Mouse (Mus musculus) T-helper 17 cell (primary cell): Measurements from ENCODE around the gene Il4ra.

Experiments
- in situ Hi-C, 2 experiments: fragments of 300-600 bp; cut with MboI, MseI; formaldehyde crosslinking; loops; 1 replicate in 1 of 2; 2 replicates in 1 of 2; pipeline ENCODE4 v1.15.1; 2025; ENCODE audit warnings: high pct_unique_total_duplicates in 2 of 2

Gene Il4ra

DNA sequence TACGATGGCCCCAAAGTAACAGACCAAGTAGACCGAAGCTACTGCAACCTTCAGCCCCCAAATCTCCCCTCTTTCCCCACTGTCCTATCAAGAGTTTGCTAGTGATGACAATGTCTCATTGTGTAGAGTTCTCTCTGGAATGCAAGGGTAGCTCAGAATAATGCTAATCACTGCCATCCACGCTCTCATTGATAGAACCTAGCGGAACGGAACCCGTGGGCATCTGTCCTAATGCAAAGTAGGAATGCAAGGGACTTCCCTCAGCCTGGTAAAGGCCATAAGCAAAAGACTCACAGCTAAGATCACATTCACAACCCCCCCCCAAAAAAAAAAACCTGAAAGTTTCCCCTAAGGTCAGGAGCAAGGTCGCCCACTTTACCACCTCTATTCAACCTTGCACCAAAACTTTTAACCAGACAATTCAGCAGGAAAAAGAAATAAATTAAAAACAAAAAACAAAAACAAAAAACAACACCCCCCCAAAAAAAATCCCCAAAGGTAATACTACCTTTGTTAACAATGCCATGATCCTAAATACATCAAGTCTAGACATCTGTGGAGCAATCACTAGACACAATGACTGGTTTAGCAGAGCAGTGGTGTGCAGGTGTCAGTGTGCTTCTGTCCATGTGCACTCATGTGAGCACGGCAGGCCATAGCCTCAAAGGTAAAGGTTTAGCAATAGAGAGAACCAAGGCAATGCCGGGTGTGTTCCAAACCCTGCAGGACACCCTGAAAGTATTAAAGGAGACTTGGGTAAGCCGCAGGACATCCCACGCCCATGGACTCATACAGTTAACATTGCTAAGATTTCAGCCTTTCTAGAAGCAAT is 45.8 kb downstream of the Il4ra start:
- in situ Hi-C loops, result no loop called here

DNA sequence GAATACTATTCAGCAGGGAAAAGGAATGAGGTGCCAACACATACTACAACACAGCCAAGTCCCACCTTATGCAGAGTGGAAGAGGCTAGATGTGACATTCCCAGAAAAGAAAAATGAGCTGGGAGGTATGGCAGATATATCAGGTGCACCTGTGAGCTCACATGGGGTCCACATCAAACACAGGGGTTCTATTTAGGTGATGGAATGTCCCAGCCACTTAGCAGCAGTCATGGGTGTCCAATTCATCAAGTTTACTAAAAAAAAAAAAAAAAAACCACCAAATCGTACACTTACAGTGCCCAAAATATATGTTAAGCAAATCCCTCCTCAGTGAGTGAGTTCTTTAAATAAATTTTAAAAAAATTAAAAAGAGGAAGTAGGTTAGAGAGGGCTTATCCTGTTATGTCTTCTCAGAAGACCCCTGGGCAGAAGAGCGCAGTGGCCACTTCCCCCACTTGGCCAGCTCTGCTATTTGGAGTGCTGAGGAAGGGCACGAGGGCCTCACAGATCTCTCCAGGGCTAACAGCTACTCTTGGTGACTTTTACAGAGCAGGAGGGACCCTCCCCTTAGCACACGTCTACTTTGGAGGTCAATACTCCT is 47.6 kb downstream of the Il4ra start:
- in situ Hi-C loops, result no loop called here

DNA sequence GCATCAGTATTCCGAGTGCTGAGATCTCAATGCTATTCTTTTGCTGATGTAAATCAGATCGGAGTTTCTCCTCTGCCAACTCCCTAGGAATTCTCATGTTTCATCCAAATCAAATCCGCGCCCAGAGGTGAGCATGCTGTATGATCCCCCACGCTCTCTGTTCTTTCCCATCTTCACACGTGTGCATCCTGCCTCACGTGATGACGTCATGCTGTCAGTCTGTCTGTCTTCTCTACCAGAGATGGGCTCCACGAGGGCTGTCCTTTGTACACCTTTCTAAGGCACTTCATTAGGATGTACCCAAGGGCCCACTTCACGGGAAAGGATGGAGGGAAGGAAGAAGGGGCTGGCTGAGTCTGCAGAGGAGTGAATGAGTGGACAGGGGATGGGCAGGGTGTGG is 48.2 kb downstream of the Il4ra start:
- in situ Hi-C loops, result loop anchor here (5.0 to 10.0 kb wide), 2 partner anchors 48 to 1425 kb away; partner anchors contain the start of genes Gm42742 (in 1 of the 2), Il4ra (in 1 of the 2), Maz (in 1 of the 2) and Prrt2 (in 1 of the 2)

DNA sequence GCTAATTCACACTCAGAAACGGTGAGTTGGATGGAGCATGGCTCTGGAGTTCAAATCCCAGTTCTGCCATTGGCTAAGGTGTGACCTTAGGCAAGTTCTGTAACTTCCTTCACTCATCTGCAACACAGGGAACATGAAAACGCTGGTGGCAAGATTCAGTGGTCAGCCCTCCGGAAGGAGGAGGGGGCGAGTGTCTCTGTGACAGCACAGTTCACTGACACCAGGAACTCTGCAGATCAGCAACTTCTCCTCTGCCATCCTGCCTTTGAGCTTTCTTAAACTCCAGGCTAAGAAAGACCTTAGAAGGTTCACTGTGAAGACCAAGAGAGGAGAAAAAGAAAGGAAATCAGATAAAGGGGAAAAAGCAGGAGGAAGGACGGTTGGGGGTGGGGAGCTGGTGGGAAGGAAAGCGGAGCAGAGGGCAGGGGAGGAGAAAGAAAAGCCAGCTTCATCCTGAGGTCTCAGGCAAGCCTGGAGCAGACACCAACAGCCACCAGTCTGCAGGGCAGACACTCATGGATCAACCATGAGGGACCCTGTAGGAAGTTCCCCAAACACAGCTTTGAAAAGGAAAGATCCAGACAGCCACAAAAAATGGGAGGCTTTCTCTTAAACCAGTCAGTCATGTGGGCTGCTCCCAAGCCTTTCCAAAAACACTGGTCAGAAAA is 48.8 kb downstream of the Il4ra start:
- in situ Hi-C loops, result loop anchor here (5.0 to 10.0 kb wide), 2 partner anchors 48 to 1424 kb away; partner anchors contain the start of genes Gm42742 (in 1 of the 2), Il4ra (in 1 of the 2), Maz (in 1 of the 2) and Prrt2 (in 1 of the 2)

DNA sequence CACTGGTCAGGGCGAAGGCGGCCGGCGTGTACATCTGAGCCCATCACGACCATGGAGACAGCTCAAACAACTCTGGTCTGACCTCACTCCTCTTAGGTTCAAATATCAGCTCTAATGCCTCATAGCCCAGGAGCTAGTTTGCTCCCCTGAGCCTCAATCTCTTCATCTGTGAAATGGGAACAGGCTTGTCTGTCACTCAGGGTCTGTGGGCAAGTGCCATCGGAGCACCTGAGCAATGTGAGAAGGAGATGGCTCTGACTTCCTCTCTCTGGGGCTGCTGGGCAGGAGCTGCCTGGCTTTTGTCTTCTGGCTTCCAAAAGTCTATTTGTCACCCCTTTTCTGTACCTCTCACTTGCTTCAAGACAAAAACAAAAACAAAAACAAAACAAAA is 49.4 kb downstream of the Il4ra start:
- in situ Hi-C loops, result loop anchor here (5.0 to 10.0 kb wide), 2 partner anchors 49 to 1424 kb away; partner anchors contain the start of genes Gm42742 (in 1 of the 2), Il4ra (in 1 of the 2), Maz (in 1 of the 2) and Prrt2 (in 1 of the 2)

DNA sequence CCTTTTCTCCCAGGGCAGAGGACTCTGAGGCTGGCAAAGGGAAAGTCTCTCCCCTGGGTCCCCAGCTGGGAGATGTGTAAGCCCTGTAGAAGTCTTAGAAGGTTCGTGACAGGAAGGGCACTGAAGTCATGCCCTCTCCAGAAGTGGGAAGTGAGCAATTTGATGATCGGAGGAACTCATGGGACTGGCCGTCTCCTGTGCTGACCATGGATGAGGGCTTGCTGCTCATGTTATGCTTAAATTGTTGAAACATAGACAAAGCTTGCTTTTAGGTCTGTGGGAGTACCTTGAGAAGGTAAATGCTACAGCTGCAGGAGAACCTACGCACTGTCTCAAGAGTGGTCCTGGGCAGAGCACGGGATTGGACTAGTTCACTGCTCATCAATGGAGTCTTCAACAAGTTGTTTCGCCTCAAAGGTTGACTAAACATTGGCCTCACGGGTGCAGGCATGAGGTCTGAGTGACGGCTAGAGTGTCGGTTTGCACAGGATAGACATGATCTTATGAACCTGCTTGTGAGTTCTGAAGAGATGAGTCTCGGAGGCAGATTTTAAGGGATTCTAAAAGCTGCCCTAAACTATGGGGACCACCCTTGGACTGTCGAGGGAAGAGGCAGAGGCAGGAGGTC is 50.0 kb downstream of the Il4ra start:
- in situ Hi-C loops, result loop anchor here (5.0 to 10.0 kb wide), 2 partner anchors 50 to 1423 kb away; partner anchors contain the start of genes Gm42742 (in 1 of the 2), Il4ra (in 1 of the 2), Maz (in 1 of the 2) and Prrt2 (in 1 of the 2)

DNA sequence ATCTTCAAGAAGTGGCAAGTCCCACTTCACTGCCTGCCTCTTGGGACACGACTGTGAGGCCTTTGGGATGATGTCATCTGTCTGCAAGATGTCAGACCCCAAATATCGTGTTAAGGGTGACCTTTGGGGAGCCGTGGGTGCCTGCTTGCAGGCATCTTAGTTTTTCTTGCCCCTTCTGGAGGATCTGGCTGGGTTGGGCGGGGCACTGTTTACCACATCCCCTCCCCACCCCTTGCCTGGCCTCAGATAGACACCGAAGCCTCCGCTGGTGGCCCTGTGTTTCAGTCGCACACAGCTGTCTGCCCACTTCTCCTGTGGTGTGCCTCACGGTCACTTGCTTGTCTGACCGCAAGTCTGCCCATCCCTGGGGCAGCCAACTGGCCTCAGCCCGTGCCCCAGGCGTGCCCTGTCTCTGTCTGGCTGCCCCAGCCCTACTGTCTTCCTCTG is 51.3 kb downstream of the Il4ra start, which contains the start of gene Il21r:
Il21r (plus strand) TSS at position 245 of the 447 bp plus-strand sequence.
- in situ Hi-C loops, result loop anchor here (5.0 to 10.0 kb wide), 2 partner anchors 51 to 1422 kb away; partner anchors contain the start of genes Gm42742 (in 1 of the 2), Il4ra (in 1 of the 2), Maz (in 1 of the 2) and Prrt2 (in 1 of the 2)

DNA sequence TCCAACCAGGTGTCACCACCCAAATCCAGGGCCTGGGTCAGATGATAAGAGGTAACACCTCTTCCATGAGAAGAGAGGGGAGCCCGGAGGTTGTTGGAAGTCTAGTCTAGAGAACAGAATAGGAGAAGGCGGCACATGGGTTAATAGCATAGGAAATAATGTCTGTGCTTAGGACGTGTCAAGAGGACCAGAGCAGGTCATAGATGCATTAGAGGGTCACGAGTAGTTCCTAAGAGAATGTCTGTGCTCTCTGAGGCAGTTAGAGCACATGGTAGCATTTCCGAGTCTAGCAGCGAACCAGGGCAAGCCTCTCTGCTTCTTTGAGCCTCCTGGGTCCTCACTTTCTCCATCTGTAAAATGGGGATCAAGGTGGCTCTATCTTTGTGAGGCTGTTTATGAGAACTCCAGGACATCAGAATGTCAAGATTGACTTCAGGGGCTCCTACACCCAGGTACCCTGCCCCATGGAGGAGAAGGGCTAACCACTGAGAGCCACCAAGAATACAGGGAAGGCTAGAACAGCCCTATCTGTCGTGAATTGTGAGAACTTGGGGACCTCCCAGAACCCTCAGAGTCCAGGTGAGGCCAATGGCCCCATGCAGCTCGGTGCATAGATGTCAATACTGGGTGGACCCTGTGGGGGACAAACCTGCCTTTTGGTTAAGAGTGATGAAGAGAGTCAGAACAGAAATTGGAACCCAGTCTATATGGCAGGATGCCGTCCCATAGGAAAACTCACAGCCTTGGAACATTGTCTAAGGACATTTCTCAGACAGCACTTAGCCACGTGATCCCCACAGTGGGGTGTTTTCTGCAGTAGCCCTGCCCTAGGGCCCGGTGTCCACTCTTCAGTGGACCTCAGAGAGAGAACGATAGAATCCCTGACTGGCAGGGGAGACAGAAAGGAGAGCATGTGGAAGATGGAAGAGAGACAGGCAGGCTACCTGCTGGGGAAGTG is 52.7 kb downstream of the Il4ra start:
- in situ Hi-C loops, result loop anchor here (5.0 to 10.0 kb wide), 3 partner anchors 38 to 1420 kb away; partner anchors contain the start of genes Gm42742 (in 1 of the 2), Il4ra (in 1 of the 2), Maz (in 1 of the 2) and Prrt2 (in 1 of the 2)

DNA sequence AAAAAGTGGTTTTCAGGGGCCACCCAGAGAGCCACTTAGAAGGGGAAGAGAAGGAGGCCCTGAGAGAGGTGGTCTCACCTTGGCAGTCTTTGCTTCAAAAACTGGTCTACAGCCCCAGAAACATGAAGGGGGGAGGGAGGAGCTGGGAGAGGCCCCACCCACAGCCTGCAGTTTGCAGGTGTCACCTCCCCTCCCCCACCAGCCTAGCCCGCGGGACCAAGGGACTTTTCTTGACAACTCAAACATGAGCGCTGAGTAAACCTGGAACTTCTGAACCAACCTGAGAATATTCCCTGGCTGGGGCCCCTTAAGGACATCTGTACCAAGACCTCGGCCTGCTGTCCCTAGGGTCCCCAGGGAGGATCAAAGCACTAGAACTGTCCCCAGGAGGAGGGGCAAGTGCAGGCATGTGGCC is 53.8 kb downstream of the Il4ra start:
- in situ Hi-C loops, result loop anchor here (5.0 to 10.0 kb wide), 2 partner anchors 37 to 1419 kb away; partner anchors contain the start of genes Gm42742 (in 1 of the 2), Maz (in 1 of the 2) and Prrt2 (in 1 of the 2)

DNA sequence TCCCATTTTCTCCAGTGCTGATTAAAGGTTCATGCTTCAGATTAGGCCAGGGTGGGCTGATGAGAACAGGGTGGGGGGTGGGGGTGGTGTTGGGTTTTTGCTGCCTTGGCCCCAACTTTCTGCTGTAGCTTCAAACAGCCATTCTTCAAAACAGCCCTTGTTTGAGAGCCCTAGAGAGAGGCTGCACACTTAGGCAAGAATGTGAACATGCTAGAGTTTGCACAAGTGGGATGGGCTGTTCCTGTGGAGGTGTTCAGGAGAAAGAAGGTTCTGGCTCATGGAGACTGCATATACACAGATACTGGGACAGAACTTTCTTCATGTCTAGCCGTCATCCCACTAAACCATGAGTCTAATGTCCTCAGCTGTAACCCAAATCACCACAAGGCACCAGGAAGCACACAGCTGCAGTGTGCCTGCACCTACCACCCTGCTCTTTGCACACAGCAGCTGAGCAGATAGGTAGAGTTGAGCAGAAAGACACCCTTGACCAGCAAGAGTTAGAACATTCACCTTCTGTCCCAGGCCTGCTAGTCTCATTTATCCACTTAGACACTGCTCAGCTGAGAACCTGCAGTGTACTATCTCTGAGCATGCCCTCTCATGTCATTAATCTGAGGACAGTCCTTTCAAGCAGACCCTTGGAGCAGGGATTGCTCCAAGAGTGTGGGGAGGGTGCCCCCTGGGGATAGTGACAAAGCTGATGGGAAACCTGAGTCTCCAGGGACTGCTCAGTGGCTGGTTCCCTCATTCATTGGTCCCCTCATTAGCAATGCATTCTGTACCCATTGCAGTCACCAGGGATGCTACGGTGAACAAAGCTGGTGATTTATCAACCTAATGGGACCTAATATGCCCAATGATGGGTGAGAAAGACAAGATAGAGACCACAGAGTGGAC is 54.6 kb downstream of the Il4ra start:
- in situ Hi-C loops, result loop anchor here (5.0 to 10.0 kb wide), 2 partner anchors 36 to 1418 kb away; partner anchors contain the start of genes Gm42742 (in 1 of the 2), Maz (in 1 of the 2) and Prrt2 (in 1 of the 2)

DNA sequence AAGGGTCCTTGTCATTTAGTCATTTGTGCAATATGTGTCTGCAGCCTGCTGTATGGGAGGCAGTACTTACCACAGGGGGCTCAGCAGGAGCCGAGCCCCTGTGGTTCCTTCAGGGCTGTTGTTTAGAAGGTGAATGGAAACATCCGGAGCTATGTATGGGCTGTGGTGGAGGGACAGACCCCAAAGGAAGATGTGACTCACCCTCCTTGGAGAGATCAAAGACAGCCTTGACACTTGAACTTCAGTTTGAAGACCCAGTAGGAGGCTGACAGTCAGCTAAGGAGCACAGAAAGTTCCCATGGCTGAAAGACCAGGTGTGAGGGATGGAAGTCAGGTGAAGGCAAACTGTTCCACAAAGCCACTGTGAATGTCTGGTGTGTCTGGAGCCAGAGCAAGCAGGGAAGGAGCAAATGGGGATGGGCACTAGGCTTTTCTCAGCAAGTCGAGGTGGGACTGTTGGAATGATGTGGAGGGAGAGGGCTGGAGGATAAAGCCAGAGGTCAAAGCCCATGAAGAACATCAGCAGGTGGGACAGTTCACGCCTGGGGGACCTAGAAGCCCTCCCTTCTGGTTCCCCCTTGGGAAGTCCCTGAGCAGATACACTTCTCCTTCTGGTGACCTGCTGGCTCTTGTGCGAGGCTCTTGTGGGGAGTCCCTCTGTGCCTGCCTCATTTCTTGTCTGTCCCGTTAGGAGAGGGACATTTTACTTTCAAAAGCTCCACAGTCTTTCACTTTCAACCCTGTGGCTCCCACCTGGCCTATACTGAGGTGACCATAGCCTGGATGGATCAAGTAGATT is 55.7 kb downstream of the Il4ra start:
- in situ Hi-C loops, result loop anchor here (5.0 to 10.0 kb wide), 2 partner anchors 35 to 1417 kb away; partner anchors contain the start of genes Gm42742 (in 1 of the 2), Maz (in 1 of the 2) and Prrt2 (in 1 of the 2)

DNA sequence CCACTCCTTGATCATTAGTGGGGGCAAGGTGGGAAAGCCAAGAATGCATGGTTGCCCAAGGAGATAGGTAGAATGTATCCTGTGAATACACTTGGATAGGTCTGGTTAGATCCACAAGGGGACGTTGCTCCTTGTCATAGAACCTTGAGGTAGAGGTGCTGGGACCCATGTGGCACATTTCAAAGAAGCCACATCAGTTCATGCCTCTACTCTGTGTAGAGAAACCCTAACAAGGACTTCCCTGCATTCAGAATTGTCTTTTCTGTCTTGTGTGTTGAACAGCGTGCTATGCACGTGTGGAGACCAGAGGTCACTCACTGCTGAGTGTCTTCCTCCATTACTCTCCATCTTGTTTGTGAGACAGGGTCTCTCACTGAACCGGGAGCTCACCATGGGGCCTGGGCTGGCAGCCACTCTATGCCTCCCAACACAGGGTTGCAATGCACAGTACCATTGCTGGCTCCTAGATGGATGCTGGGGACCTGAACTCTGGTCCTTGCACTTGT is 56.3 kb downstream of the Il4ra start:
- in situ Hi-C loops, result loop anchor here (5.0 to 10.0 kb wide), 2 partner anchors 34 to 1417 kb away; partner anchors contain the start of genes Gm42742 (in 1 of the 2), Maz (in 1 of the 2) and Prrt2 (in 1 of the 2)

DNA sequence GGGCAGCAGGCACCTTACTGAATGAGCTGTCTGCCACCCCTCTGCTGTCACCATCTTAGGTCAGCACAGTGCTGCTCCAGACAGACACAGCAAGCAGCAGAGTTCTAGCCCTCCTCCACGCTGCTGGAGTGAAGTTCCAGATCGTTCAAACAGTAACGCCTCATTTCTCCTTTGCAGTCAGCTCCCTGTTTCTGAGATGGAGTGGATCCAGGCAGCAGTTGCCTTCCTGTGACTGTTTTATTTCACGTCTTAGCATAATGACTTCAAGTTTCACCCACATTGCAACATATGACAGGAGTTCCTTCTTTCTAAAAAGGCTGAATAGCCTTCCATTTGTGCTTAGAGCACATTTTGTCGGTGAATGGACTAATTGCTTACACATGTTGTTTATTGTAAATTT is 61.7 kb downstream of the Il4ra start:
- in situ Hi-C loops, result no loop called here

DNA sequence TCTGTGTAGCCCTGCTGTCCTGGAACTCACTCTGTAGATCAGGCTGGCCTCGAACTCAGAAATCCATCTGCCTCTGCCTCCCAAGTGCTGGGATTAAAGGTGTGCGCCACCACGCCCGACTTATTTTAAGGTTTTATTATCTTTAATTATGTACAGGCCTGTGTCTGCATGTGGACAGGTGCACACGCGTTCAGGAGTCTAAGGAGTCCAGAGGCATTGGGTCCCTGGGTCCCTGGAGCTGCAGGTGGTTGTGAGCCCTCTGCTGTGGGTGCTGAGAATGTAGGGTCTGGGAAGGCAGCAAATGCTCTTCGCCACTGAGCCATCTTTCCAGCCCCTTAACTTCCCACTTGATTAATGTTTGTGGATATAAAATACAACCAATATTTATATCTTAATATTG is 63.5 kb downstream of the Il4ra start:
- in situ Hi-C loops, result no loop called here

DNA sequence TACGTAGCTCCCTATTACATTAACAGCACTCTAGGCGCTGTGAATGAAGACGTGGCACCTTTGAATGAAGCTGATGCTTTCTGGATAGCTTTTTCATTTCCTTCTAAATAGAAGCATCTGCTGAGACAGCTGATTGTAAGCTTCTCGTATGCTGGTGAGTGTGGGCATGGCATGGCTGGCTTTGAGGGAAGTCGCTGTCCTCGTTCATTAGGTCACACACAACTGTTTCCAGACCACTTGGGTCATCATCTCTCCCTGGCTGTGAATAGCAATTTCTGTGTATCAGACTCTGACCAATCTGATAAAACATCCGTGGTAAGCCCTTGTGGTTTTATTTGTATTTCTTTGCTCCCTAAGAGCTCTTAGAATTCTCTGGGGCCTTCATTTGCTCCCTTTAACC is 66.1 kb downstream of the Il4ra start:
- in situ Hi-C loops, result no loop called here

DNA sequence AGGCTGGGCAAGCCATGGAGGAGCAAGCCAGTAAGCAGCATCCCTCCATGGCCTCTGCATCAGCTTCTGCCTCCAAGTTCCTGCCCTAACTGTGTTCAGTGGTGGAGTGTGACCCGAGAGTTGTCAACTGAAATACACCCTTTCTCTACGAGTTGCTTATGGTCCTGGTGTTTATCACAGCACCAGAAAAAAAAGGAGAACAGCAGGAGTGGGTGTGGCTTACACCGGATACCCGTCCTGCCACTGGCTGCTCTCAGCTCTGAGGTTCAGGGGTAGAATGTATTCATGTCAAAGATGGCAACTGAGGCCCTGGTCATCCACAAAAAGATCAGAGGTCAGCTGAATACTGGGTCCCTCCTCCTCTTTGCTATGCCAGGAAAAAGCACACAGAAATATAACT is 68.2 kb downstream of the Il4ra start:
- in situ Hi-C loops, result no loop called here
